Mouse (Mus musculus): ENCODE results near the gene Zik1. TPM values are rescaled to one million over a fixed set of nuclear protein-coding genes. Genes with fewer than 3 reads are reported as not detected.

Gene Zik1
- total and polyA plus RNA-seq, 3 experiments = not detected

DNA sequence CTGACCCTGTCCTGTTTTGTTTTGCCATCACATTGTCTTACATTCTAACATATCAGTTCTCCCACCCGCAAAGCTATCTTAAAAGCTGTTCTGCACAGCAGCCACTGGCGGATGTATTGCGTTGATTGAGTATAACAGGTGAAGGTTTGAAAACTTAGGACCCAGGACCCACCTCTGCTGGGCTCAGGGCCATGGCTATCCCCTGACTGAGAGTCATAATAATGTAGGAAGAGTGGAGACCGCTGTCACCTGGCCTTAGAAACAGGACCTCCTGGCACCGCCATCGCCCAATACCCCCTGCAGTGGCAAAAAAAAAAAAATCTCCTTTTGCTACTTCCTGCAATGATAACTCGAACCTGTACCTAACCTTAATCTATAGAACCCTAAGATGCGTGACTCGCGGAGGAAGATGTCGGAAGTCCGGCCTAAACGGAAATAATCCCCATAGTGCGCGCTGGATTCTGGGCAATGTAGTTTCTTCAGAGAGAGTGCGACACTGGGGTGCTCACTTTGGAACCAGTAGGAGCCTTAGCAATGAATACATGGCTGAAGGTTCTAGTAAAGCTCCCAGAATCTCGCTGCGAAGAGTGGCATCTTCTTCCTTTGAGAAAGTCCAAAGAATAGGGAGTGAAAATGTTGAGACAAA lies 14.5 kb downstream of the Zik1 start:
- H3K4me3 ChIP-seq (ENCODE audit: control insufficient read depth in 1 of 2, insufficient read depth in 1 of 2, low read depth in 2 of 2, low read length in 2 of 2) = no peak overlapping the region
- no peak overlapping the region for H3K27ac ChIP-seq (ENCODE audit: control insufficient read depth, low read depth, low read length)
- no peaks in the 10 kb centered on the region for H3K79me2 ChIP-seq (ENCODE audit: control insufficient read depth, insufficient read depth, low read length, poor library complexity)
- TF ChIP-seq POLR2AphosphoS2 (IDR thresholded peaks at IDR 0.05; ENCODE audit: low read length) = no peak
- no peak for TF ChIP-seq UBTF (IDR thresholded peaks at IDR 0.05; ENCODE audit: borderline replicate concordance, insufficient read depth, low read depth, low read length)
- no peak for TF ChIP-seq MAX (IDR thresholded peaks at IDR 0.05; ENCODE audit: low read length)
- no peak for TF ChIP-seq KAT2A (conservative IDR thresholded peaks at IDR 0.05; ENCODE audit: low read depth, low read length)
- no peak for TF ChIP-seq POLR2AphosphoS5 (IDR thresholded peaks at IDR 0.05; ENCODE audit: borderline replicate concordance, low read depth, low read length)
- TF ChIP-seq ZC3H11A (IDR thresholded peaks at IDR 0.05; ENCODE audit: low read depth, low read length) = no peak
- no peak for TF ChIP-seq RAD21 (IDR thresholded peaks at IDR 0.05; ENCODE audit: low read depth, low read length)
- H3K36me3 ChIP-seq (ENCODE audit: control insufficient read depth in 1 of 2, insufficient read depth in 2 of 2, low read length in 2 of 2) = no peaks in the 10 kb centered on the region
- no peaks in the 10 kb centered on the region for H3K4me1 ChIP-seq (ENCODE audit: control insufficient read depth in 1 of 2, insufficient read depth in 2 of 2, low read length in 2 of 2)
- DNase-seq (ENCODE audit: low read depth, low spot score) = no peak
- no peak overlapping the region for H3K9ac ChIP-seq (ENCODE audit: control insufficient read depth, low read depth, low read length, poor library complexity, severe bottlenecking)
- no peaks in the 10 kb centered on the region for H3K9me3 ChIP-seq (replicated peaks; ENCODE audit: insufficient read depth, low read length)
- H3K27me3 ChIP-seq (ENCODE audit: control insufficient read depth in 1 of 2, insufficient read depth in 2 of 2, low read length in 2 of 2) = no peaks in the 10 kb centered on the region

DNA sequence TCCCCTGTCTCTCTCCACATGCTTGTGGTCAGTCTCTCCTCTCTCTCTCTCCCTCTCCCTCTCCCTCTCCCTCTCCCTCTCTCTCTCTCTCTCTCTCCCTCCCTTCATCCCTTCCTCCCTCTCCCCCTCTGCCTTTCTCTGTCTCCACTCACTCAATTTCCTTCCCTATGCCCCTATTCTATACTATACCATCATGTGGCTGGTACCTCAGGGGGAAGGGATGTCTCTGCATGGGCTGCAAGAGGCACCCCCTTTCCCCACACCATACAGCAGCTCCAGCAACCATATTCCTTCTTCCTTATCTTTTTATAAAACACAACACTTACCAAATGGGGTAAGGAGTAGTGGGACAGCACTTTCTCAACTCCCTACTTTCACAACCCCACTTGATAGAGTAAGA lies 15.4 kb downstream of the Zik1 start:
- DNase-seq (ENCODE audit: low read depth, low spot score) = no peak
- TF ChIP-seq GABPA (IDR thresholded peaks at IDR 0.05; ENCODE audit: low read depth, low read length) (no peak), NELFE (IDR thresholded peaks at IDR 0.05; ENCODE audit: low read depth, low read length) (no peak), ZC3H11A (IDR thresholded peaks at IDR 0.05; ENCODE audit: low read depth, low read length) (no peak), CHD2 (IDR thresholded peaks at IDR 0.05; ENCODE audit: low read length) (no peak), E2F4 (IDR thresholded peaks at IDR 0.05; ENCODE audit: borderline replicate concordance, low read depth, low read length) (no peak), BHLHE40 (IDR thresholded peaks at IDR 0.05; ENCODE audit: borderline replicate concordance, low read depth, low read length) (no peak), ZNF384 (IDR thresholded peaks at IDR 0.05; ENCODE audit: low read depth, low read length) (no peak), JUND (IDR thresholded peaks at IDR 0.05; ENCODE audit: low read depth, low read length) (no peak), EP300 (IDR thresholded peaks at IDR 0.05; ENCODE audit: low read depth in 1 of 2, low read length in 2 of 2) (no peak), MYC (IDR thresholded peaks at IDR 0.05; ENCODE audit: low read depth, low read length) (no peak), MAFK (IDR thresholded peaks at IDR 0.05; ENCODE audit: borderline replicate concordance, low read depth, low read length) (no peak), ZKSCAN1 (IDR thresholded peaks at IDR 0.05; ENCODE audit: low read depth, low read length) (no peak), TCF12 (IDR thresholded peaks at IDR 0.05; ENCODE audit: low read depth, low read length) (no peak), UBTF (IDR thresholded peaks at IDR 0.05; ENCODE audit: borderline replicate concordance, insufficient read depth, low read depth, low read length) (no peak)
- H3K4me3 ChIP-seq (ENCODE audit: control insufficient read depth in 1 of 2, insufficient read depth in 1 of 2, low read depth in 2 of 2, low read length in 2 of 2) = no peak overlapping the region

More for the DNA sequence above, 15.4 kb downstream of the Zik1 start:
- Histone ChIP-seq H3K79me2 (ENCODE audit: control insufficient read depth, insufficient read depth, low read length, poor library complexity) (no peaks in the 10 kb centered on the region), H3K36me3 (ENCODE audit: control insufficient read depth in 1 of 2, insufficient read depth in 2 of 2, low read length in 2 of 2) (no peaks in the 10 kb centered on the region), H3K9me3 (replicated peaks; ENCODE audit: insufficient read depth, low read length) (no peaks in the 10 kb centered on the region), H3K27ac (ENCODE audit: control insufficient read depth, low read depth, low read length) (no peak overlapping the region), H3K27me3 (ENCODE audit: control insufficient read depth in 1 of 2, insufficient read depth in 2 of 2, low read length in 2 of 2) (no peaks in the 10 kb centered on the region), H3K4me1 (ENCODE audit: control insufficient read depth in 1 of 2, insufficient read depth in 2 of 2, low read length in 2 of 2) (no peaks in the 10 kb centered on the region), H3K9ac (ENCODE audit: control insufficient read depth, low read depth, low read length, poor library complexity, severe bottlenecking) (no peak overlapping the region)
